Mouse (Mus musculus): ENCODE measurements around the gene Il1b. TPM values are rescaled to one million over a fixed set of nuclear protein-coding genes. Genes with fewer than 3 reads are reported as not detected.

Gene Il1b
- not detected in 2 replicates for polyA plus RNA-seq (2016; fragmentation: Nextera tagmentation; extraction: Ambion mirVana)

DNA sequence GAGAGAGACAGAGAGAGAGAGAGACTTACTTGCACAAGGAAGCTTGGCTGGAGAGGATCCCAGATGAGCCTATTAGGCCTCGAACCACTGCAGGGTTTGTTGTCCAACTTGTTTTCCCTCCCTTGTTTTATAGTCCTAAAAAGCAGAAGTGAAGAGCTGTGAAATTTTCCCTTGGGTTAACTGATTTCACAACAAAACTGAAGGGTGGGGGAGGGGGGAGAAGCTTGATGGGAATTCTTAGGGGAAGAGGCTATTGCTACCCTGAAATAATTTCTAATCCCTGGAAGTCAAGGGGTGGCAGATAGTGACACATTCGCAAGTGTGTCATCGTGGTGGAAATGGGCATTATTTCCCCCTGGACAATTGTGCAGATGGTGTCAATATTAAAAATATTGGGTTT is at the start of gene Il1b:
Il1b (minus strand) TSS at position 101 of the 400 bp plus-strand sequence.
- WGBS, result 83% methylated on average over 3 of the region's 3 CpGs
- H3K4me3 ChIP-seq, result no peak within 1 kb of the TSS
- no peaks in the 10 kb centered on the region for H3K4me1 ChIP-seq
- no peaks in the 10 kb centered on the region for H3K27me3 ChIP-seq (replicated peaks; ENCODE audit: low read depth, poor library complexity, severe bottlenecking)
- H3K27ac ChIP-seq (replicated peaks), result no peak within 1 kb of the TSS
- H3K9me3 ChIP-seq, result no peaks in the 10 kb centered on the region
- DNase-seq (ENCODE audit: low spot score), result no peak
- H3K36me3 ChIP-seq (replicated peaks), result no peaks in the 10 kb centered on the region

DNA sequence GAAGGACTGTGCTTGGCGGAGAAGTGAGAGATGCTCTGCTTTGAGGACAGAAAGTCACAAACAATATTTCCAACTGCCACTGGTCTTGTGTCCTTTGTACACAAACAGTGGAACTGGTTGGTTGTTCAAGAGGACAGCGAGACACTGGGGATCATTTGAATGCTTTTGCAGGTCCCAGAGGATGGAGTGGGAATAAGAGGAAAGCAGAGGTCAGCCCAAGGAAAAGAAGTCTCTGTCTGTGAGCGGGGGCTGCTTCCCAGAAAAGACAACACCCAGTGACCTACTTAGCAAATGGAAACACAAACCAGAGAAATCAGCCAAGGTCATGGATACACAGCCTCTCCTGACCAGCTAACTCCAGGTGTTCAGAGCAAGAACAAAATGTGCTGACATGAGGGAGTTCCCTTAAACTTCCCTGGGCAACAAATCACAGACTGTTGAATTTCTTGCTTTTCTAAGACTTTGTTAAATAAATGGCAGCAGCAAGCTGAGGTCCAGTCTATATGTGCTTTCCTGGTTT is 48.5 kb upstream of the Il1b start:
- DNase-seq (ENCODE audit: low spot score), result no peak
- Histone ChIP-seq H3K4me1 (no peaks in the 10 kb centered on the region), H3K36me3 (replicated peaks) (no peaks in the 10 kb centered on the region), H3K27me3 (replicated peaks; ENCODE audit: low read depth, poor library complexity, severe bottlenecking) (no peaks in the 10 kb centered on the region), H3K4me3 (no peak overlapping the region), H3K27ac (replicated peaks) (no peak overlapping the region), H3K9me3 (no peaks in the 10 kb centered on the region)
- WGBS, result 81% methylated on average over 3 of the region's 3 CpGs

DNA sequence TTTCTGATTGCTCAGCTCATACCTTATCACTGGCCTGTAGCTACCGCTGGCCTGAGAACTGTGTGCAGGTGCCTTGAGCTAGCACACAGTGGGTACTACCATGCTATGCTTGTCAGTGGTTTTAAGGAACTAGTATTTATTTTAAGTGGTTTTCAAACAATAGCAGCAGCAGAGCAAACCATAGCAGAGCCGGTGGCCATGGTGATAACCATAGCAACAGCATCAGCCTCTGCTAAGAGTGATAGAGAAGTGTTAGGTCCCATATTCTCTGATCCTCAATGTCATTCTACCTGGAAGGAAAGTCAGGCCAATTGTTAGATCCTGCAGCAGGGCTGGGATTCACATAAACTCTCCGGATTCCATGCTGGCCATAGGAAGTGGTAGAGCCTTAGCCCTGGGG is 43.7 kb upstream of the Il1b start:
- no peak for DNase-seq (ENCODE audit: low spot score)

DNA sequence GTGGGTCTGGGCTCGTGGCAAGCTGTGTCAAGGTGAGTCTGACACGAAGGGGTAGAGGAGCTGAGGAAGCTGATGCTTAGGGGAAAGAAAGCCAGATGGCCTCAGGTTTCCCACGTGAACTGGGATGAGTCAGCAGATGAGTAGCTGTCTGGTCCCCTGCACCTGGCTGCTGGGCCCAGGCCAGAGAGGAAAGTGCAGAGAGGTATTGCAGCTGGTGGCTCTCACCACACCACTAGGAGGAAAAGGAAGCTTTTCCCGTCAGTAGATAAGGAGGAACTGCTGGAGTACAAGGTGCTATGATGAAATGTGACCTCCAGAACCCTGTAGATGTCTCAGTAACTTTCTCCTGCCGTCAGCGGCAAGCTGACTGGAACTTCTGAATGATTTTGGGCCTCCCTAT is 42.5 kb upstream of the Il1b start:
- Histone ChIP-seq H3K27ac (replicated peaks) (no peak overlapping the region), H3K4me3 (no peak overlapping the region), H3K9me3 (no peaks in the 10 kb centered on the region), H3K36me3 (replicated peaks) (no peaks in the 10 kb centered on the region), H3K4me1 (no peaks in the 10 kb centered on the region), H3K27me3 (replicated peaks; ENCODE audit: low read depth, poor library complexity, severe bottlenecking) (no peaks in the 10 kb centered on the region)
- no peak for DNase-seq (ENCODE audit: low spot score)
- WGBS, result 75% methylated on average over 6 of the region's 6 CpGs

More for the DNA sequence above, 43.7 kb upstream of the Il1b start:
- H3K27me3 ChIP-seq (replicated peaks; ENCODE audit: low read depth, poor library complexity, severe bottlenecking), result no peaks in the 10 kb centered on the region
- WGBS, result 84% methylated on average over 3 of the region's 3 CpGs
- no peaks in the 10 kb centered on the region for H3K36me3 ChIP-seq (replicated peaks)
- H3K4me3 ChIP-seq, result no peak overlapping the region
- no peaks in the 10 kb centered on the region for H3K9me3 ChIP-seq
- H3K4me1 ChIP-seq, result no peaks in the 10 kb centered on the region
- no peak overlapping the region for H3K27ac ChIP-seq (replicated peaks)

DNA sequence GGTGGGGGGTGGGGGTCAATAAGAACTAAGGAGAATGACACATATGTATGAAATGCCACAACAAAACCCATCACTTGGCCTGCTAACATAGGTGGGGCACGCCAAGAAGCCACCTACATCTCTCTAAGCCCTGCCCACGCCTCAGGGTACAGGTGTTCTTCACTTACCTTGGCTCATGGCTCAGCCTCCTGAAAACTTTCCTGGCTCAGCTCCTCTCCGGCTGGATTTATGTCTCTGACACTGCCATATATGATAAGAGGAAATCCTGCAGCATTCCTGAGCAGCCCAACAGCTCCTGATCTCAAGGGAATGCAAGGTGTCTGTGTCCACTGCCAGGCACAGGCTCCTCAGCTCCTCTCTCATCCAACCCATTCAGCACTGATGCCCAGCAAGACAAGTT is 40.7 kb upstream of the Il1b start:
- Histone ChIP-seq H3K4me3 (no peak overlapping the region), H3K9me3 (no peaks in the 10 kb centered on the region), H3K27ac (replicated peaks) (no peak overlapping the region), H3K27me3 (replicated peaks; ENCODE audit: low read depth, poor library complexity, severe bottlenecking) (no peaks in the 10 kb centered on the region), H3K36me3 (replicated peaks) (no peaks in the 10 kb centered on the region), H3K4me1 (no peaks in the 10 kb centered on the region)
- DNase-seq (ENCODE audit: low spot score), result no peak
- 78% methylated on average over 3 of the region's 3 CpGs for WGBS

DNA sequence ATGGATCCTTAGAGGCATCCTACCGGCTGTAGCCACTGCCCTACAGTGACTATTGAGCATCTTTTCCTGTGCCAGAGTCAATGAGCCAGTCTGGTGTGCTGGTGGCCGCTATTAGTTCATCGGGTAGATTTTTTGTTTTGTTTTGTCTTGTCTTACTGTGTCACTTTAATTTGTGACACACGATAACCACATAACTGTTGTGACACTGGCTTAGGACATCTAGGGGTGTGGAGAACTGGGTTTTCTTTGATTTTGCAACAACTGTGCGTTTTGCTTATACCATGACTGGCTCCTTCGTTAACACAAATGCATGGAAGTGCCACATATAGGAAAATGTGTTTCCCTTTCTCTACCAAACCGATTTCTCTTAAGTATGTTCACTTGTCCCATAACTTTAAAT is 39.4 kb upstream of the Il1b start:
- H3K27ac ChIP-seq (replicated peaks), result no peak overlapping the region
- 91% methylated on average over 7 of the region's 7 CpGs for WGBS
- H3K4me3 ChIP-seq, result no peak overlapping the region
- H3K27me3 ChIP-seq (replicated peaks; ENCODE audit: low read depth, poor library complexity, severe bottlenecking), result no peaks in the 10 kb centered on the region
- no peak for DNase-seq (ENCODE audit: low spot score)
- no peaks in the 10 kb centered on the region for H3K36me3 ChIP-seq (replicated peaks)
- H3K9me3 ChIP-seq, result no peaks in the 10 kb centered on the region
- H3K4me1 ChIP-seq, result no peaks in the 10 kb centered on the region

DNA sequence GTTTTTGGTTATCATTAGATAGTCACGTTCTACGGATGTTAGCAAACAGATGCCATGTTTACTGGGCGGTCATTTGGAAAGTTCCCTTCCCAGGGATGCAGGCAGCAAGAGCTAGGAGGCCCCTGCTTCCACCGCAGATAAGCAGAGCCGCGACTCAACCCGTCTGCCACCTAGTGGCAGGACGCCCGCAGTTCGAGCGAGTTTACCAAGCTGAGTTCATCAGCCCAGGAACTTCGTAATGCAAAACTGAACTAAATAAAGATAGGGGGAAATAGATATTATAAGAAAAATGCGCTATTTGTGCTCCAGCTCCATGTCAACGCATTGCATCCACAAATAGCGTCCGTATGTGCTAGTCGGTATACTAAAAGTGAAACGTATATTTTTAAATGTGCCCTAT is 37.5 kb upstream of the Il1b start:
- WGBS, result 22% methylated on average over 18 of the region's 18 CpGs
- Histone ChIP-seq H3K27me3 (replicated peaks; ENCODE audit: low read depth, poor library complexity, severe bottlenecking) (no peaks in the 10 kb centered on the region), H3K27ac (replicated peaks) (no peak overlapping the region), H3K36me3 (replicated peaks) (no peaks in the 10 kb centered on the region), H3K4me3 (no peak overlapping the region), H3K9me3 (no peaks in the 10 kb centered on the region), H3K4me1 (no peaks in the 10 kb centered on the region)
- DNase-seq (ENCODE audit: low spot score), result peak; percentile 76

DNA sequence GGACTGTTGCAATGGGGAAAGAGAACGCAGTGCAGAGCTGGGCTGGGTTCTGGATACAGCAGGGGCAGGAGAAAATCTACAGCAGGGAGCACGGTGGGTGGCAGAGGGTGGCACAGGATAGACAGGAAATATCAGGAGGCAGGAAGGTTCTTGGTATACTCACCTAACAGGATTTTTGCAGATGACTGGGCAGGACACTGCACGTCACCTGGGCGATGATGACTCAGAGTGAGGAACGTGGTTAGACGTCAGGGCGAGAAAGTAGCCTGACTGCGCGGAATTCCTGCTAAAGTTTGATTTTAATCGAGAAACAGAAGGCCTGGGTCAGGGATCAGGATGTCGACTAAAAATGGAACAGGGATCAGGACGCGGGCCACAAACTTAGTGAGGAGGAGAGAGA is 36.7 kb upstream of the Il1b start:
- Histone ChIP-seq H3K36me3 (replicated peaks) (no peaks in the 10 kb centered on the region), H3K4me1 (no peaks in the 10 kb centered on the region), H3K9me3 (no peaks in the 10 kb centered on the region), H3K4me3 (no peak overlapping the region), H3K27ac (replicated peaks) (no peak overlapping the region), H3K27me3 (replicated peaks; ENCODE audit: low read depth, poor library complexity, severe bottlenecking) (no peaks in the 10 kb centered on the region)
- DNase-seq (ENCODE audit: low spot score), result no peak
- 93% methylated on average over 13 of the region's 13 CpGs for WGBS

DNA sequence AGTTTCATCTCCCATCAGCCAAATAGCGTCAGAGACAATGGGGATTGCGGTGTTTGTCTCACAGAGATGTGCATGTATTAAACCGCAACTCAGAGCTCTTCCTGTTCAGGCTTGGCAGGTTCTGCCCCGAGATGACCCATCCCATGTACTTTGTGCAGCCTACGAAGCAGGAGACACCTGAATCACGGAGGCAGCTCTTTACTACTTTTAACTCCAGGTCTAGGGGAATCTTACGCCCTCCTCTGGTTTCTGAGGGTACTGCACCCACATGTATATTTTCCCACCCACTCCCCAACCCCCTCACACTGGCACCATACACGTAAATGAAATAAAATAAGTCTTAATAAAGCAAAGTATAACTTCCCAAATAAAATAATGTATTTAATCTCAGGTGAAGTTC is 35.6 kb upstream of the Il1b start:
- Histone ChIP-seq H3K27ac (replicated peaks) (no peak overlapping the region), H3K4me1 (no peaks in the 10 kb centered on the region), H3K27me3 (replicated peaks; ENCODE audit: low read depth, poor library complexity, severe bottlenecking) (no peaks in the 10 kb centered on the region), H3K9me3 (no peaks in the 10 kb centered on the region), H3K36me3 (replicated peaks) (no peaks in the 10 kb centered on the region), H3K4me3 (no peak overlapping the region)
- DNase-seq (ENCODE audit: low spot score), result no peak
- WGBS, result 88% methylated on average over 8 of the region's 8 CpGs

DNA sequence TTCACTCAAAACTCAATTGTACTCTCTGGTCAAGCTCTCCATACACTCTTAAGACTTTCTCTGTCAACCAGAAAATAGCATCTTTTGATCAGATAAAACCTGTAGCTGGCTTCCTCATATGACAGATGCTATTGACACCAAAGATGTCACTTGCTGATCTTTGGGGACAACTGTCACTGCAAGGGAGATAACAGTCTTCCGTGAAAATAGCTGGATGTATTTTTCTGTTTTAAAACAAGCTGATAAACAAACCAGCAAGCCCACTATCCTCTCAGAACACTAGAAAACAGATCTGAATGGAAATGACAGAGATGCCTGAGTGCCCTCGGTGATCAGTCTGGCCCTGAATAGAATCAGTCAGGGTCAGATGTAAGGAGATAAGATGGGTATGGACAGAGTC is 32.8 kb upstream of the Il1b start:
- Histone ChIP-seq H3K27me3 (replicated peaks; ENCODE audit: low read depth, poor library complexity, severe bottlenecking) (no peaks in the 10 kb centered on the region), H3K27ac (replicated peaks) (no peak overlapping the region), H3K4me3 (no peak overlapping the region), H3K9me3 (no peaks in the 10 kb centered on the region), H3K4me1 (no peaks in the 10 kb centered on the region), H3K36me3 (replicated peaks) (no peaks in the 10 kb centered on the region)
- 92% methylated on average over 2 of the region's 2 CpGs for WGBS
- DNase-seq (ENCODE audit: low spot score), result no peak

DNA sequence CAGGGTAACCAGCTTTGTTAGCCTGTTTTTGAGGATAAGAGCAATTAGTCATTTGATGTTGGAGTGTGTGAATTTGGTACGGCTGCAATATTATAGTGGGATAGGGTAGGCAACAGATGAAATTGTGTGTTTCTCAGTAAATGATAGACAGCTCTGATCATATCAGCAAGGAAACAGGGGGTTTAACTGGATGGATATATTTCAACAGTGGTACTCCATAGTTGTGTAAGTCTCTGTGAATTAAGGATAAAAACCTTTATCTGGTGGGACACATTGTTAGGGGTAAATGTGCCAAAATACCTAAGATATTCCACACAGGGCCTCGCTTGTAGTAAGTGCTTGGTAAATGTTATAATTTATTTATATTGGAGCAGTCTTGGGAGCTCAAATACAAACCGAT is 31.4 kb upstream of the Il1b start:
- 86% methylated on average over 3 of the region's 3 CpGs for WGBS
- no peaks in the 10 kb centered on the region for H3K9me3 ChIP-seq
- no peaks in the 10 kb centered on the region for H3K4me1 ChIP-seq
- H3K36me3 ChIP-seq (replicated peaks), result no peaks in the 10 kb centered on the region
- no peak for DNase-seq (ENCODE audit: low spot score)
- H3K27ac ChIP-seq (replicated peaks), result no peak overlapping the region
- H3K4me3 ChIP-seq, result no peak overlapping the region
- H3K27me3 ChIP-seq (replicated peaks; ENCODE audit: low read depth, poor library complexity, severe bottlenecking), result no peaks in the 10 kb centered on the region

DNA sequence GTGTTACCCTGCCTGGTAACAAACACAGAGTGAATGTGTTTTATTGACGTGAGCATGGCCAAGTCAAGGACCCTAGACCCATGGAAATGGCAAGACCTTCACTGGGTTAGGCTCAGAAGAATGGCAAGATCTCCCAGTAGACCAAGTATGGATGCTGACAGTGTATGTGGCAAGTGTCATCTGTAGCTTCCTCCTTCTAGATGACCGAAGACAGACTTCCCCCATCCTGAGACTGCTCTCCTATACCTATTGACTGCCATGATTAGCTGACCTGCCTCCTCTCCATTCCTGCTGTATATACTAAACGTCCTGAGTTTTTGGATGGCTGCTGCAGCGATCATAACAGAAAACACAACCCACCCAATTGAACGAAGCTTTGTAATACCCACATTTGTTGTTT is 30.9 kb upstream of the Il1b start:
- Histone ChIP-seq H3K36me3 (replicated peaks) (no peaks in the 10 kb centered on the region), H3K4me1 (no peaks in the 10 kb centered on the region), H3K4me3 (no peak overlapping the region), H3K9me3 (no peaks in the 10 kb centered on the region), H3K27ac (replicated peaks) (no peak overlapping the region), H3K27me3 (replicated peaks; ENCODE audit: low read depth, poor library complexity, severe bottlenecking) (no peaks in the 10 kb centered on the region)
- WGBS, result 90% methylated on average over 5 of the region's 5 CpGs
- no peak for DNase-seq (ENCODE audit: low spot score)

DNA sequence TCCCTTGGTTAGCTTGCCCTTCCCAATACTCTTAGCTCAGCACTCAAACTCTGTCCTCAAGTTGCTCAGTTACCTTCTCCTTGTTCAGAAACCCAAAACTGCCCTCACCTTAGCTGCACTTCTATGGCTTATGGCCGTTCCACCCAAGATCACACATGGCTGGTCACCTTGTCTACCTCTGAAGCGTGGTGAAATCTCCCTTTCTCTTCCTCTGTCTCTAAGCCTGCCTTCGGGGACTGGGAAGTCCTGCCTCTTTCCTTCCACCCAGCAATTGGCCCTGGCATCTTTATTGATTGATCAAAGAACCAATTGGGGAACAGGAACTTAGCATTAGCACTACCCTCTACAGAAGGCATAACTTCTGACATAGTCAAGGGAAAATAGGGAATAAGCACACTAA is 27.2 kb upstream of the Il1b start:
- Histone ChIP-seq H3K4me3 (no peak overlapping the region), H3K4me1 (no peaks in the 10 kb centered on the region), H3K27ac (replicated peaks) (no peak overlapping the region), H3K27me3 (replicated peaks; ENCODE audit: low read depth, poor library complexity, severe bottlenecking) (no peaks in the 10 kb centered on the region), H3K9me3 (no peaks in the 10 kb centered on the region), H3K36me3 (replicated peaks) (no peaks in the 10 kb centered on the region)
- 82% methylated on average over 3 of the region's 3 CpGs for WGBS
- DNase-seq (ENCODE audit: low spot score), result no peak

DNA sequence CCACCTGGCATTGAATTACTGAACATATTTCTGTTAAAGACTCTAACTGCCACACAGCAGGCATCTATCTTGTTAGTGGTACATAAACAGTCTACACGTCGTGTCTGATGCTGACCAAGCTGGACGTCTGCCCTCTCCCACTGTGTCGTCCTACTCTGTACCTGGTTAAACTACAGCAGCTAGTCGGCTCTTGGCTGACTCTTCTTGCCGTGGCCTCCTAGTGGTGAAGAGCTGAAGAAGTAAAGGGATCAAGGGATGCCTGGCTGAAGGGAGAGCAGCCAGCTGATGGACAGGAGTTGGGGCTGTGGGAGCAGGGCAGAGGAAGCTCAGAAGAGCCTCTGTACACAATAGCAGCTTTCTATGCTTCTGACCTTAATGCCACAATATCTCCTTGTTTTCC is 22.6 kb upstream of the Il1b start:
- H3K27ac ChIP-seq (replicated peaks), result no peak overlapping the region
- no peaks in the 10 kb centered on the region for H3K36me3 ChIP-seq (replicated peaks)
- H3K4me3 ChIP-seq, result no peak overlapping the region
- H3K4me1 ChIP-seq, result no peaks in the 10 kb centered on the region
- 29% methylated on average over 6 of the region's 6 CpGs for WGBS
- no peaks in the 10 kb centered on the region for H3K27me3 ChIP-seq (replicated peaks; ENCODE audit: low read depth, poor library complexity, severe bottlenecking)
- H3K9me3 ChIP-seq, result no peaks in the 10 kb centered on the region
- DNase-seq (ENCODE audit: low spot score), result peak; percentile 30

All from embryonic facial prominence, embryonic 10.5 days (tissue).